Mouse (Mus musculus): ENCODE results near the gene Lyl1. TPM values are rescaled to one million over a fixed set of nuclear protein-coding genes. Genes with fewer than 3 reads are reported as not detected.

Gene Lyl1
- polyA plus RNA-seq (2016; fragmentation: Nextera tagmentation; extraction: Ambion mirVana) = 3.5 and 5.6 TPM in 2 replicates

DNA sequence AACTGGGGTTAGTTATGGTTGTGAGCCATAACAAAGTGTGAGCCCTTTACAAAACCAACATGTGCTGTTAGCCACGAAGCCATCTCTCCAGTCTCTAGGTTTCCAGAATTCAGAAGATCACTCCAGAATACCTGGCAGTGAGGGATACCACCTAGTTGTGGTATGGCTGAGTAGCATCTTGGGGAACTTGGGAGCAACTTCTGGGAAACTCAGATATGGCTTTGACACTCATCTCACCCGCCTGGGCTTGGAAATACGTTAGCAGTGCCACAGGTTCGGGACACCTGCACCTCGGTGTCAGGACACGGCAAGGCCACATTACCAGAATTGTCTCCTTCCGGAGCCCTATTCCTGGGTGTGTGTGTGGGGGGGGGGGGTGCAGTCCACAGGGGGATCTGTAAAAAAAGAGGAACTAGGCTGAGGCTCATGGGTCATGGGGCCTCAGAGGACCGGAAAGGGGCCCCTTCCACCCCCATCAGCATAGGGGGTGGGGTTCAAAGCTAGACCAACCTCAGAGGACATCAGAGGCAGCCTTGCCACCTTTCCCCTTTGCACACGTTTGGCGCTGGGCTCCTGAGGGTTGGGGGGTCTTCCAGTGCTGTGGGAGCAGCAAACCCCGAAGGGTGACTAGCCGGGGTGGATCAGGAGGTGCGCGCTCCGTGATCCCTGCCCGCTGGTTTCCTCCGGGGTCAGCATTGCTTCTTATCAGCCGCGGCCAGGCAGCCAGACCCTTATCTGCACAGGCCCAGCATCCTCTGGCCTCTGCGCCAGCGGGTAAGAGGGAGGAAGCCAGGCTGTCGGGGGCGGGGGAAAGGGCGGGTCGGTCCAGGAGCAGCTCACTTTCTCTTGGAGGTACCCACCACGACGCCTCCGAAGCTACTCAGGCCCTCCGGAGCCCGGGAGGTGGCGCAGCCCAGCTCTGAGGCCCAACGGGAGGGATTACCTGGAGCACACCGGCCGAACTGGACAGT, at the start of gene Lyl1:
Gene Lyl1, plus strand, starts transcription at position 517 of the 971 bp plus-strand sequence.
- WGBS = 11% methylated on average over 34 of the region's 34 CpGs
- H3K9me3 ChIP-seq = no peaks in the 10 kb centered on the region
- peaks cover 31% of the 10 kb centered on the region for H3K36me3 ChIP-seq
- H3K27me3 ChIP-seq = peaks cover 60% of the 10 kb centered on the region
- H3K4me1 ChIP-seq = peaks cover 26% of the 10 kb centered on the region
- no peak within 1 kb of the TSS for H3K9ac ChIP-seq (replicated peaks)
- H3K27ac ChIP-seq (replicated peaks) = peak within 1 kb of the TSS; percentile 56
- no peak within 1 kb of the TSS for H3K4me3 ChIP-seq
- 0 out of 2 replicates have a peak within 1 kb of the TSS, but pooled peaks have one; percentile 6 for H3K4me2 ChIP-seq (replicated peaks)
- no peak; the same call in 1 of the 2 replicates for ATAC-seq (ENCODE audit: low FRiP score, low read depth)

DNA sequence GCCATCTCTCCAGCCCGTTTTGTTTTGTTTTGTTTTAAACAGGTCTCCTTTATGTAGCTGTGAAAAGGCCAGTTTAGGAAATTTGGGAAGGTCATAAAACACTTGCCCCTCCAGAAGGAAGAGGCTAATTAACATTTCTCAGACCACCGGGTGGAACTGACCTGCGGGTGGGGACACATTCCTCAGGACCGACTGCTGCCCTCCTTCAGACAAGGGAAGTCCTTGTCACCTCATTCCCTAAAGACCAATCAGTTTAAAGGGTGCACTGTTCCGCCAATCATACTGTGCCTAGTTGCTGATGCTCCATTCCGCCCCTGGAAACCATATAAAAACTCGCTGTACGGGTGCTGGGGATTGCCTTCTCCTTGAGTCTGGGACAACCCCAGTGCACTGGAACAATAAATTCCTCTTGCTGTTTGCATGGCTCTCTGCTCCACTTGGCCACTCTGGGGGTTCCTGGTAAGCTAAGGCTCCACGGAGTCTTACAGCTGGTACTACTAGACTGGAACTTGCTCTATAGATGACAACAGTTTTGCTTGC, 48.1 kb upstream of the Lyl1 start:
- H3K9ac ChIP-seq (replicated peaks) = no peak overlapping the region
- WGBS = 71% methylated on average over 9 of the region's 9 CpGs
- no peak overlapping the region for H3K4me2 ChIP-seq (replicated peaks)
- no peaks in the 10 kb centered on the region for H3K36me3 ChIP-seq
- H3K27me3 ChIP-seq = peaks cover 6% of the 10 kb centered on the region; the same call in 1 of the 2 replicates
- no peak for ATAC-seq (ENCODE audit: low FRiP score, low read depth)
- no peaks in the 10 kb centered on the region for H3K9me3 ChIP-seq
- H3K4me1 ChIP-seq = peaks cover 37% of the 10 kb centered on the region
- no peak overlapping the region for H3K27ac ChIP-seq (replicated peaks)
- no peak overlapping the region for H3K4me3 ChIP-seq

DNA sequence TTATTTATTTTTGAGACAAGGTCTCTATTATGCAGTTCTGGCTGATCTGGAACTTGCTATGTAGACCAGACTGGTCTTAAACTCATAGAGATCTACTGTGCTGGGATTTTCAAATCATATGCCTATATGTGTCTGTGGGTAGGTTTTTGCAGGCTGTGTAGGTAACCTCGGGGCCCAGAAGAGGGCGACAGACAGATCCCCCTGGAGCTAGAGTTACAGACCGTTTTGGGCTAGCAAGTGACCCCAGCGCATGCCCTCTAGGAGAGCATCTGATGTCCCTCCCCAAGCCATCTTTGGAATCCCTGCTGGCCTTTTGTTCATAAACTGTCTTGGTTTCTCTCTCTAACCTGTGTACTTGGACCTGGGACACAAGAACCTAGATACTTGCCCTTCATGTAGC, 46.7 kb upstream of the Lyl1 start:
- no peak overlapping the region for H3K9ac ChIP-seq (replicated peaks)
- WGBS = 33% methylated on average over 4 of the region's 4 CpGs
- no peak overlapping the region for H3K4me2 ChIP-seq (replicated peaks)
- H3K27ac ChIP-seq (replicated peaks) = peak overlapping the region; percentile 82
- peaks cover 6% of the 10 kb centered on the region; the same call in 1 of the 2 replicates for H3K27me3 ChIP-seq
- peaks cover 39% of the 10 kb centered on the region for H3K4me1 ChIP-seq
- no peak overlapping the region for H3K4me3 ChIP-seq
- no peaks in the 10 kb centered on the region for H3K9me3 ChIP-seq
- ATAC-seq (ENCODE audit: low FRiP score, low read depth) = no peak
- H3K36me3 ChIP-seq = no peaks in the 10 kb centered on the region

- Histone ChIP-seq H3K4me2 (replicated peaks) (peak overlapping the region; percentile 54), H3K4me1 (peaks cover 46% of the 10 kb centered on the region), H3K9me3 (no peaks in the 10 kb centered on the region), H3K36me3 (no peaks in the 10 kb centered on the region), H3K4me3 (peak overlapping the region; percentile 34), H3K27ac (replicated peaks) (peak overlapping the region; percentile 82), H3K27me3 (peaks cover 6% of the 10 kb centered on the region; the same call in 1 of the 2 replicates), H3K9ac (replicated peaks) (peak overlapping the region; percentile 53)
- WGBS = under 1% methylated on average over 15 of the region's 15 CpGs
- peak; percentile 79 for ATAC-seq (ENCODE audit: low FRiP score, low read depth)
Observed at GRCm38 (mm10) chr8:84655336-84656190, 45.7 kb upstream of the Lyl1 start.

GRCm38 (mm10) chr8:84656191-84656525, 45.1 kb upstream of the Lyl1 start:
- Histone ChIP-seq H3K4me1 (peaks cover 49% of the 10 kb centered on the region), H3K4me3 (peak overlapping the region; percentile 34), H3K27me3 (peaks cover 6% of the 10 kb centered on the region; the same call in 1 of the 2 replicates), H3K9ac (replicated peaks) (peak overlapping the region; percentile 53), H3K27ac (replicated peaks) (peak overlapping the region; percentile 82), H3K4me2 (replicated peaks) (peak overlapping the region; percentile 54), H3K36me3 (no peaks in the 10 kb centered on the region), H3K9me3 (no peaks in the 10 kb centered on the region)
- 2% methylated on average over 10 of the region's 10 CpGs for WGBS
- peak; percentile 46; the same call in 1 of the 2 replicates for ATAC-seq (ENCODE audit: low FRiP score, low read depth)

GRCm38 (mm10) chr8:84656641-84657126, 44.6 kb upstream of the Lyl1 start:
- Histone ChIP-seq H3K4me1 (peaks cover 54% of the 10 kb centered on the region), H3K27ac (replicated peaks) (peak overlapping the region; percentile 82), H3K4me2 (replicated peaks) (peak overlapping the region; percentile 54), H3K9me3 (no peaks in the 10 kb centered on the region), H3K27me3 (peaks cover 6% of the 10 kb centered on the region; the same call in 1 of the 2 replicates), H3K4me3 (peak overlapping the region; percentile 34), H3K9ac (replicated peaks) (peak overlapping the region; percentile 53; the same call in 1 of the 2 replicates), H3K36me3 (no peaks in the 10 kb centered on the region)
- WGBS = 3% methylated on average over 23 of the region's 23 CpGs
- ATAC-seq (ENCODE audit: low FRiP score, low read depth) = 0 out of 2 replicates have a peak, but pooled peaks have one; percentile 13

GRCm38 (mm10) chr8:84657203-84657602, 44.1 kb upstream of the Lyl1 start:
- Histone ChIP-seq H3K9ac (replicated peaks) (no peak overlapping the region), H3K36me3 (no peaks in the 10 kb centered on the region), H3K4me1 (peaks cover 60% of the 10 kb centered on the region), H3K27me3 (peaks cover 6% of the 10 kb centered on the region; the same call in 1 of the 2 replicates), H3K4me3 (no peak overlapping the region), H3K27ac (replicated peaks) (no peak overlapping the region), H3K9me3 (no peaks in the 10 kb centered on the region), H3K4me2 (replicated peaks) (peak overlapping the region; percentile 54; the same call in 1 of the 2 replicates)
- no peak for ATAC-seq (ENCODE audit: low FRiP score, low read depth)

- Histone ChIP-seq H3K36me3 (no peaks in the 10 kb centered on the region), H3K9ac (replicated peaks) (no peak overlapping the region), H3K4me2 (replicated peaks) (no peak overlapping the region), H3K27ac (replicated peaks) (no peak overlapping the region), H3K27me3 (peaks cover 6% of the 10 kb centered on the region; the same call in 1 of the 2 replicates), H3K4me1 (peaks cover 60% of the 10 kb centered on the region), H3K9me3 (no peaks in the 10 kb centered on the region), H3K4me3 (no peak overlapping the region)
- WGBS = 46% methylated on average over 4 of the region's 4 CpGs
- ATAC-seq (ENCODE audit: low FRiP score, low read depth) = no peak
Observed at GRCm38 (mm10) chr8:84657680-84658079, 43.6 kb upstream of the Lyl1 start.

GRCm38 (mm10) chr8:84658951-84659350, 42.3 kb upstream of the Lyl1 start:
- H3K4me1 ChIP-seq = peaks cover 67% of the 10 kb centered on the region
- 35% methylated on average over 1 of the region's 1 CpGs for WGBS
- no peak for ATAC-seq (ENCODE audit: low FRiP score, low read depth)
- no peak overlapping the region for H3K4me3 ChIP-seq
- H3K27ac ChIP-seq (replicated peaks) = no peak overlapping the region
- no peak overlapping the region for H3K4me2 ChIP-seq (replicated peaks)
- H3K27me3 ChIP-seq = peaks cover 6% of the 10 kb centered on the region; the same call in 1 of the 2 replicates
- H3K36me3 ChIP-seq = no peaks in the 10 kb centered on the region
- no peaks in the 10 kb centered on the region for H3K9me3 ChIP-seq
- H3K9ac ChIP-seq (replicated peaks) = no peak overlapping the region

DNA sequence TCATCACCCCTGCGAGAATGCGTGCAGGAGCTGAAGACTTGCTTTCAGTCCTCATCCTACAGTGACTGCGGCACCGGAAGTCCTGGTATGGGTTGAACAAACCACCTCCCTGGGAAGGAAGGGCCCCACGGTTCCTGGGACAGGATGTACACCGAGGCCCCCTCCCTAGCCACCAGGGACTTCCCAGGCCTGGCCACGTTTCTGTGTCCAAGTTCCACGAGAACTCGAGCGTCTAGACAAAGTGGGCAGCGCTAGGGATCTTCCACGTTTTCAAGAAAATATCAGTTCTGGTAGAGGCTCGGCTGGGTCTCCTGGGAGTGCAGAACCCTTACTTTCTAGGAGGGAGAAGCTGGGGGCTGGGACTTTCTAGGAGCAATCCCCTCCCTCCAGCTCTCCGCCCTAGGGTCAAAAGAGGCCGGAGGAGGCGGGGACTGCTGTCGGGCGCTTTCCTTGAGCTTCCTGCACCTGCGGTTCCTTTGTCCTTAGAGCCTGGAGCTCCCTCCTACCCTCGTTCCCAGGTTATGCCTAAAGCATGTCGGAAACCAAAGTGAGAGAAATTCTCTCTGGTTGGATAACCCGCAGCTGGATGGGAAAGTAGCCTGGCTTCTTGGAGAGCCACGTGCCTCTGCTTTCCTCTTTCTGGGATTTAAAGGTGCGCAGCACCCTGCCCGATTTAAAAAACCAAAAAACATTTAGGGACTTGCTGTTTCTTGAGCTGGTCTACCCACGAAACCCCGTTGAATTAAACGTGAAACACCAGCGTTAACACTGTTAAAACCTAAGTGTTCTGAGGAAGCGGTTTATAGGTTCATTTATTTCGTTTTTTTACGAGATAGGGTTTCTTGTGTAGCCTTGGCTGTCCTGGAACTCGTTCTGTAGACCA, 41.1 kb upstream of the Lyl1 start:
- ATAC-seq (ENCODE audit: low FRiP score, low read depth) = no peak
- WGBS = 2% methylated on average over 33 of the region's 33 CpGs
- peak overlapping the region; percentile 96 for H3K4me2 ChIP-seq (replicated peaks)
- H3K4me1 ChIP-seq = peaks cover 61% of the 10 kb centered on the region
- H3K9ac ChIP-seq (replicated peaks) = peak overlapping the region; percentile 37; the same call in 1 of the 2 replicates
- H3K27ac ChIP-seq (replicated peaks) = peak overlapping the region; percentile 69
- peaks cover 6% of the 10 kb centered on the region; the same call in 1 of the 2 replicates for H3K27me3 ChIP-seq
- no peaks in the 10 kb centered on the region for H3K9me3 ChIP-seq
- no peaks in the 10 kb centered on the region for H3K36me3 ChIP-seq
- peak overlapping the region; percentile 71 for H3K4me3 ChIP-seq

Data from midbrain, embryonic 12.5 days (tissue).